Mouse (Mus musculus) cortical plate, adult 2 months (tissue): ENCODE measurements at regions not wholly inside any gene's neighbourhood (a gene's known extent, or its start where the extent isn't known, plus 50 kb on each side); places are given as distances from the start of the nearest gene placed in this dataset.

Experiments
- CTCF ChIP-seq: fragments of 200-500 bp; IDR thresholded peaks from 2 replicates; pipeline ENCODE4 v1.5.1; 2011; ENCODE audit warnings: mild to moderate bottlenecking, control low read depth, low read length; ENCODE audit not compliant: insufficient read depth; ENCODE audit errors: extremely low read depth
- POLR2A ChIP-seq: fragments of 200-500 bp; IDR thresholded peaks from 2 replicates; pipeline ENCODE4 v1.6.1; 2011; ENCODE audit warnings: mild to moderate bottlenecking, low read length, control low read depth; ENCODE audit not compliant: insufficient read depth; ENCODE audit errors: extremely low read depth

DNA sequence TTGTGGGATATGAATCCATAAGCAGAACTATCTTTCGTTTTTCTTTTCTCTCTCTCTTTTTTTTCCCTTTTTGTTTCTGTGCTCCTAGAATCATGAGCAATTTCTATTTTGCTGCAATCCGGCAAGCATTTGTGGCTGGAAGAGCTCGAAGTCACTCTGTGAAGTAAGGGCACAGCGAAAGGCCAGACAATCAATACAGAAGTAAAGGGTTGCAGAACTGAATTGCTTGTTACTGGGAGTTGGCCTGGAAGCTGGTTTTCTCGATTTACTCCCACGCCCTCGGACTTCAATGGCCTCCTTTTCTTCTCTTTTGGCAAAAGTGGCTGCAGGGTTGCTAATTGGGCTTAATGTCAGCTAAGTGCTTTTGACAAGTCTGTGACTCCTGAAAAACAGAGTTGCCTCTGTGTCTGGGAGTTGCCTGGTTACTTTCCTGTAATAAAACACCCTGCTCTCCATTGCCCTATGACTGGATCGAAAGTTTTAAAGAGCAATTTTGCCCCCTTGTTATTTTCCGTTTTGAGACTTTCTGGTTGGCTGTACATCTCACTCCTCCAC, 822.9 kb downstream of the Sorcs1 start:
- no peak for TF ChIP-seq CTCF
- no peak for TF ChIP-seq POLR2A
